Mouse (Mus musculus) embryonic facial prominence, embryonic 13.5 days (tissue): ENCODE measurements at regions not wholly inside any gene's neighbourhood (a gene's known extent, or its start where the extent isn't known, plus 50 kb on each side); places are given as distances from the start of the nearest gene placed in this dataset.
"Not testable (repeated sequence)": the region's sequence is repeated elsewhere in the genome, so short reads cannot be mapped to it uniquely, and the experiment has no call there.

Experiments
- ATAC-seq: fragments of 200-750 bp; cut with Nextera tagmentation; 2 replicates; pipeline ENCODE4 v1.8.0; 2017; ENCODE audit warnings: low read depth; ENCODE audit not compliant: insufficient number of reproducible peaks, insufficient read depth, low FRiP score, low TSS enrichment
- H3K27ac ChIP-seq: fragments of 300-500 bp; sonication (generic); 2 replicates; pipeline ENCODE4 v1.5.1; 2015; ENCODE audit warnings: moderate library complexity, mild to moderate bottlenecking, inconsistent platforms
- H3K27me3 ChIP-seq: fragments of 300-500 bp; sonication (generic); 2 replicates; pipeline ENCODE4 v1.6.1; 2015; ENCODE audit warnings: mild to moderate bottlenecking, inconsistent platforms
- H3K36me3 ChIP-seq: fragments of 300-500 bp; sonication (generic); 2 replicates; pipeline ENCODE4 v1.6.1; 2015; ENCODE audit warnings: mild to moderate bottlenecking, inconsistent platforms
- H3K4me1 ChIP-seq: fragments of 300-500 bp; sonication (generic); 2 replicates; pipeline ENCODE4 v1.6.1; 2015; ENCODE audit warnings: inconsistent platforms
- H3K4me2 ChIP-seq: fragments of 300-500 bp; sonication (generic); 2 replicates; pipeline ENCODE4 v1.6.1; 2015; ENCODE audit warnings: moderate library complexity, mild to moderate bottlenecking, inconsistent platforms
- H3K4me3 ChIP-seq: fragments of 300-500 bp; sonication (generic); 2 replicates; pipeline ENCODE4 v1.5.1; 2015; ENCODE audit warnings: mild to moderate bottlenecking, inconsistent platforms
- H3K9ac ChIP-seq: fragments of 300-500 bp; sonication (generic); 2 replicates; pipeline ENCODE4 v1.6.1; 2015; ENCODE audit warnings: mild to moderate bottlenecking, inconsistent platforms
- H3K9me3 ChIP-seq: fragments of 300-500 bp; sonication (generic); 2 replicates; pipeline ENCODE4 v1.6.1; 2016; ENCODE audit warnings: inconsistent platforms
- WGBS: fragments of 180-500 bp; shearing (Covaris S2); methylation state at CpG from one replicate; pipeline ENCODE4 v1.1.7; 2015; ENCODE audit warnings: mixed read lengths; 5-methylcytosine and 5-hydroxymethylcytosine counted together

GRCm38 (mm10) chr13:52325647-52326046, 205.4 kb downstream of the Diras2 start:
- H3K4me1 ChIP-seq = peaks cover 11% of the 10 kb centered on the region; the same call in 1 of the 2 replicates
- WGBS = 81% methylated on average over 6 of the region's 6 CpGs
- not testable (repeated sequence) for H3K4me3 ChIP-seq, H3K27ac ChIP-seq, H3K9ac ChIP-seq, H3K9me3 ChIP-seq, ATAC-seq, H3K27me3 ChIP-seq, H3K36me3 ChIP-seq, H3K4me2 ChIP-seq

GRCm38 (mm10) chr13:52327734-52328133, 203.3 kb downstream of the Diras2 start:
- Histone ChIP-seq H3K27me3 (no peaks in the 10 kb centered on the region), H3K9ac (no peak overlapping the region), H3K4me2 (no peak overlapping the region), H3K36me3 (no peaks in the 10 kb centered on the region), H3K9me3 (no peaks in the 10 kb centered on the region), H3K27ac (no peak overlapping the region), H3K4me3 (no peak overlapping the region), H3K4me1 (peaks cover 11% of the 10 kb centered on the region; the same call in 1 of the 2 replicates)
- WGBS = 91% methylated on average over 9 of the region's 9 CpGs
- no peak for ATAC-seq

GRCm38 (mm10) chr13:52328766-52329165, 202.3 kb downstream of the Diras2 start:
- no peak overlapping the region for H3K27ac ChIP-seq
- 61% methylated on average over 8 of the region's 8 CpGs for WGBS
- H3K4me3 ChIP-seq = no peak overlapping the region
- H3K27me3 ChIP-seq = no peaks in the 10 kb centered on the region
- H3K4me2 ChIP-seq = no peak overlapping the region
- no peak overlapping the region for H3K9ac ChIP-seq
- no peaks in the 10 kb centered on the region for H3K36me3 ChIP-seq
- ATAC-seq = no peak
- peaks cover 11% of the 10 kb centered on the region; the same call in 1 of the 2 replicates for H3K4me1 ChIP-seq
- H3K9me3 ChIP-seq = no peaks in the 10 kb centered on the region

- WGBS = 90% methylated on average over 5 of the region's 5 CpGs
- no peak for ATAC-seq
- peaks cover 11% of the 10 kb centered on the region; the same call in 1 of the 2 replicates for H3K4me1 ChIP-seq
Measured at GRCm38 (mm10) chr13:52331068-52331467, 200.0 kb downstream of the Diras2 start.

GRCm38 (mm10) chr13:52334962-52335361, 196.1 kb downstream of the Diras2 start:
- Histone ChIP-seq H3K4me3 (no peak overlapping the region), H3K4me1 (no peaks in the 10 kb centered on the region), H3K27me3 (no peaks in the 10 kb centered on the region), H3K9me3 (no peaks in the 10 kb centered on the region), H3K36me3 (no peaks in the 10 kb centered on the region), H3K4me2 (no peak overlapping the region), H3K9ac (no peak overlapping the region), H3K27ac (no peak overlapping the region)
- WGBS = 86% methylated on average over 3 of the region's 3 CpGs
- no peak for ATAC-seq

More at GRCm38 (mm10) chr13:52331068-52331467, 200.0 kb downstream of the Diras2 start:
- Histone ChIP-seq H3K9me3 (no peaks in the 10 kb centered on the region), H3K4me2 (no peak overlapping the region), H3K4me3 (no peak overlapping the region), H3K27me3 (no peaks in the 10 kb centered on the region), H3K27ac (no peak overlapping the region), H3K9ac (no peak overlapping the region), H3K36me3 (no peaks in the 10 kb centered on the region)

- no peaks in the 10 kb centered on the region for H3K27me3 ChIP-seq
- no peaks in the 10 kb centered on the region for H3K9me3 ChIP-seq
- ATAC-seq = no peak
- no peak overlapping the region for H3K4me2 ChIP-seq
- no peak overlapping the region for H3K4me3 ChIP-seq
- H3K27ac ChIP-seq = no peak overlapping the region
- WGBS = 62% methylated on average over 7 of the region's 7 CpGs
- no peaks in the 10 kb centered on the region for H3K4me1 ChIP-seq
- H3K36me3 ChIP-seq = no peaks in the 10 kb centered on the region
- H3K9ac ChIP-seq = no peak overlapping the region
Measured at GRCm38 (mm10) chr13:52337936-52338335, 193.1 kb downstream of the Diras2 start.

- H3K4me3 ChIP-seq = no peak overlapping the region
- H3K4me1 ChIP-seq = no peaks in the 10 kb centered on the region
- WGBS = 40% methylated on average over 10 of the region's 10 CpGs
- no peaks in the 10 kb centered on the region for H3K27me3 ChIP-seq
- no peak for ATAC-seq
- H3K36me3 ChIP-seq = no peaks in the 10 kb centered on the region
- no peaks in the 10 kb centered on the region for H3K9me3 ChIP-seq
- H3K4me2 ChIP-seq = no peak overlapping the region
- H3K27ac ChIP-seq = no peak overlapping the region
- H3K9ac ChIP-seq = no peak overlapping the region
Measured at GRCm38 (mm10) chr13:52339156-52339555, 191.9 kb downstream of the Diras2 start.

GRCm38 (mm10) chr13:52341981-52342380, 189.1 kb downstream of the Diras2 start:
- H3K9ac ChIP-seq = no peak overlapping the region
- no peaks in the 10 kb centered on the region for H3K9me3 ChIP-seq
- H3K4me1 ChIP-seq = no peaks in the 10 kb centered on the region; the same call in 1 of the 2 replicates
- no peaks in the 10 kb centered on the region for H3K36me3 ChIP-seq
- no peak overlapping the region for H3K4me3 ChIP-seq
- no peaks in the 10 kb centered on the region for H3K27me3 ChIP-seq
- ATAC-seq = no peak
- no peak overlapping the region for H3K27ac ChIP-seq
- no peak overlapping the region for H3K4me2 ChIP-seq
- 74% methylated on average over 8 of the region's 8 CpGs for WGBS

- Histone ChIP-seq H3K36me3 (no peaks in the 10 kb centered on the region), H3K4me3 (no peak overlapping the region), H3K9me3 (no peaks in the 10 kb centered on the region), H3K4me1 (no peaks in the 10 kb centered on the region; the same call in 1 of the 2 replicates), H3K9ac (no peak overlapping the region), H3K4me2 (no peak overlapping the region), H3K27me3 (no peaks in the 10 kb centered on the region), H3K27ac (no peak overlapping the region)
- ATAC-seq = no peak
- 86% methylated on average over 2 of the region's 2 CpGs for WGBS
Measured at GRCm38 (mm10) chr13:52344383-52344782, 186.7 kb downstream of the Diras2 start.

- no peak overlapping the region for H3K9ac ChIP-seq
- H3K4me3 ChIP-seq = no peak overlapping the region
- ATAC-seq = no peak
- H3K36me3 ChIP-seq = no peaks in the 10 kb centered on the region
- H3K4me1 ChIP-seq = no peaks in the 10 kb centered on the region; the same call in 1 of the 2 replicates
- no peaks in the 10 kb centered on the region for H3K9me3 ChIP-seq
- H3K4me2 ChIP-seq = no peak overlapping the region
- H3K27ac ChIP-seq = no peak overlapping the region
- H3K27me3 ChIP-seq = no peaks in the 10 kb centered on the region
- 92% methylated on average over 3 of the region's 3 CpGs for WGBS
Measured at GRCm38 (mm10) chr13:52344853-52345252, 186.2 kb downstream of the Diras2 start.

GRCm38 (mm10) chr13:52345375-52346026, 185.6 kb downstream of the Diras2 start:
- no peak overlapping the region for H3K4me2 ChIP-seq
- H3K4me1 ChIP-seq = no peaks in the 10 kb centered on the region; the same call in 1 of the 2 replicates
- no peaks in the 10 kb centered on the region for H3K27me3 ChIP-seq
- 58% methylated on average over 13 of the region's 13 CpGs for WGBS
- H3K4me3 ChIP-seq = no peak overlapping the region
- ATAC-seq = no peak
- H3K9me3 ChIP-seq = no peaks in the 10 kb centered on the region
- no peak overlapping the region for H3K9ac ChIP-seq
- no peak overlapping the region for H3K27ac ChIP-seq
- no peaks in the 10 kb centered on the region for H3K36me3 ChIP-seq

- WGBS = 85% methylated on average over 5 of the region's 5 CpGs
- no peaks in the 10 kb centered on the region for H3K27me3 ChIP-seq
- no peak for ATAC-seq
Measured at GRCm38 (mm10) chr13:52346027-52346375, 185.1 kb downstream of the Diras2 start.

More at GRCm38 (mm10) chr13:52346027-52346375, 185.1 kb downstream of the Diras2 start:
- H3K4me2 ChIP-seq = no peak overlapping the region
- H3K4me3 ChIP-seq = no peak overlapping the region
- H3K36me3 ChIP-seq = no peaks in the 10 kb centered on the region
- no peaks in the 10 kb centered on the region; the same call in 1 of the 2 replicates for H3K4me1 ChIP-seq
- no peak overlapping the region for H3K9ac ChIP-seq
- H3K27ac ChIP-seq = no peak overlapping the region
- H3K9me3 ChIP-seq = no peaks in the 10 kb centered on the region
